Mouse (Mus musculus) intestine, postnatal 0 days (tissue): ENCODE data around the gene Rpl41. TPM values are rescaled to one million over a fixed set of nuclear protein-coding genes. Genes with fewer than 3 reads are reported as not detected.

Source experiments
- ATAC-seq: fragments of 200-750 bp; cut with Nextera tagmentation; 2 replicates; pipeline ENCODE4 v1.8.0; 2017; ENCODE audit warnings: mild to moderate bottlenecking, moderate TSS enrichment, moderate library complexity
- H3K27ac ChIP-seq: fragments of 300-500 bp; sonication (generic); 2 replicates; pipeline ENCODE4 v1.5.1; 2014; ENCODE audit warnings: mild to moderate bottlenecking, low read depth, low read length, moderate library complexity
- H3K27me3 ChIP-seq: fragments of 300-500 bp; sonication (generic); replicated peaks from 2 replicates; pipeline ENCODE4 v1.6.1; 2014; ENCODE audit warnings: low read length, mixed read lengths; ENCODE audit not compliant: control insufficient read depth, insufficient read depth
- H3K36me3 ChIP-seq: fragments of 300-500 bp; sonication (generic); 2 replicates; pipeline ENCODE4 v1.6.1; 2014; ENCODE audit warnings: mild to moderate bottlenecking, moderate library complexity; ENCODE audit not compliant: control insufficient read depth, insufficient read depth
- H3K4me1 ChIP-seq: fragments of 300-500 bp; sonication (generic); replicated peaks from 2 replicates; pipeline ENCODE4 v1.6.1; 2014; ENCODE audit warnings: antibody characterized with exemption, low read length, mixed read lengths; ENCODE audit not compliant: control insufficient read depth, insufficient read depth
- H3K4me2 ChIP-seq: fragments of 300-500 bp; sonication (generic); replicated peaks from 2 replicates; pipeline ENCODE4 v1.6.1; 2014; ENCODE audit warnings: low read depth, mild to moderate bottlenecking, moderate library complexity
- H3K4me3 ChIP-seq: fragments of 300-500 bp; sonication (generic); 2 replicates; pipeline ENCODE4 v1.5.1; 2014; ENCODE audit warnings: low read depth, low read length
- H3K9ac ChIP-seq: fragments of 300-500 bp; sonication (generic); 2 replicates; pipeline ENCODE4 v1.6.1; 2014; ENCODE audit warnings: mild to moderate bottlenecking, low read depth, low read length
- H3K9me3 ChIP-seq: fragments of 300-500 bp; sonication (generic); 2 replicates; pipeline ENCODE4 v1.6.1; 2016; ENCODE audit warnings: mixed run types; ENCODE audit not compliant: control insufficient read depth
- CTCF ChIP-seq: sonication (generic); IDR thresholded peaks from 2 replicates; pipeline ENCODE4 v1.5.1; 2016; ENCODE audit warnings: low read depth, mild to moderate bottlenecking, control low read depth, antibody characterized with exemption, moderate library complexity
- WGBS: fragments of 180-500 bp; shearing (Covaris S2); extraction: QIAGEN DNeasy Blood & Tissue Kit; methylation state at CpG from one replicate; pipeline ENCODE4 v1.1.7; 2014; 5-methylcytosine and 5-hydroxymethylcytosine counted together
- polyA plus RNA-seq: library from polyadenylated mRNA; unstranded; fragments of >200 nt; fragmentation: Nextera tagmentation; extraction: Ambion mirVana; gene quantifications from 2 replicates; pipeline ENCODE4 v1.2.1, GENCODE M21; 2015

Rpl41 gene
- polyA plus RNA-seq, 1 experiment from 2014 or later: 2,428 TPM

GRCm38 (mm10) chr10:128547361-128548032 lies 1.6 kb downstream of the Rpl41 start, which contains the start of gene Zc3h10:
Gene Zc3h10, minus strand, starts transcription at chr10:128547774.
- TF ChIP-seq CTCF: peak; percentile 82
- Histone ChIP-seq H3K9ac (peak within 1 kb of the TSS; percentile 88), H3K27me3 (no peaks in the 10 kb centered on the region), H3K4me3 (peak within 1 kb of the TSS; percentile 77), H3K4me1 (no peaks in the 10 kb centered on the region), H3K9me3 (no peaks in the 10 kb centered on the region), H3K4me2 (peak within 1 kb of the TSS; percentile 88), H3K27ac (peak within 1 kb of the TSS; percentile 89), H3K36me3 (peaks cover 31% of the 10 kb centered on the region)
- peak; percentile 86 for ATAC-seq
- under 1% methylated on average over 39 of the region's 50 CpGs for WGBS

GRCm38 (mm10) chr10:128546787-128547186 lies 2.3 kb downstream of the Rpl41 start:
- H3K4me3 ChIP-seq: peak overlapping the region; percentile 77
- H3K4me1 ChIP-seq: no peaks in the 10 kb centered on the region
- H3K9me3 ChIP-seq: no peaks in the 10 kb centered on the region
- peak overlapping the region; percentile 88 for H3K4me2 ChIP-seq
- peak overlapping the region; percentile 88 for H3K27ac ChIP-seq
- H3K27me3 ChIP-seq: no peaks in the 10 kb centered on the region
- TF ChIP-seq CTCF: no peak
- WGBS: 13% methylated on average over 7 of the region's 7 CpGs
- peaks cover 35% of the 10 kb centered on the region for H3K36me3 ChIP-seq
- ATAC-seq: no peak
- H3K9ac ChIP-seq: peak overlapping the region; percentile 62

DNA sequence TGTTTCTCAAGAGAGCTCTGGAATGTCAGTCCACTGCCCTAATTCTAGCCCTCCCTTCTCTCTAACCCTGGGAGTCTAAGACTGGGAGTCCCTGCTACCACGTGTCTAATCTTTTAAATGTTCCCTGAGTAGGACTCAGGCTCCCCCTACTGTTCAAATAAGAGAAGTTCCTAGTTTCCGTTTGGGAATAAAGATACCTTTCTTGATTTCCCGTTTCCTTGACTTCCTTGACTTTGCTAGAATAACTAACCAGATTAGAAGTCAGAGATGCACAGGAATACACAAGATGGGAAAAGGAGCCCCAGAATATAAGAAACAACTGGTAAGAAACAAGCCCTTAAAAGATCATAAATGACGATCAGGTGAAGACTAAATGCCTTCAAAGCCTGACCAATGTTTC lies 2.7 kb downstream of the Rpl41 start:
- peaks cover 36% of the 10 kb centered on the region for H3K36me3 ChIP-seq
- WGBS: 8% methylated on average over 4 of the region's 4 CpGs
- peak overlapping the region; percentile 88; the same call in 1 of the 2 replicates for H3K27ac ChIP-seq
- H3K4me1 ChIP-seq: no peaks in the 10 kb centered on the region
- ATAC-seq: no peak
- no peaks in the 10 kb centered on the region for H3K27me3 ChIP-seq
- peak overlapping the region; percentile 88 for H3K4me2 ChIP-seq
- no peaks in the 10 kb centered on the region for H3K9me3 ChIP-seq
- H3K9ac ChIP-seq: peak overlapping the region; percentile 31; the same call in 1 of the 2 replicates
- H3K4me3 ChIP-seq: peak overlapping the region; percentile 77
- TF ChIP-seq CTCF: peak; percentile 87

- no peak for TF ChIP-seq CTCF
- Histone ChIP-seq H3K4me1 (no peaks in the 10 kb centered on the region), H3K9me3 (no peaks in the 10 kb centered on the region), H3K27me3 (no peaks in the 10 kb centered on the region), H3K4me2 (no peak overlapping the region), H3K36me3 (peaks cover 39% of the 10 kb centered on the region), H3K9ac (no peak overlapping the region), H3K4me3 (no peak overlapping the region), H3K27ac (no peak overlapping the region)
- WGBS: 87% methylated on average over 3 of the region's 3 CpGs
- no peak for ATAC-seq
Measured at GRCm38 (mm10) chr10:128545570-128545898, 3.6 kb downstream of the Rpl41 start.

- peaks cover 39% of the 10 kb centered on the region for H3K36me3 ChIP-seq
- WGBS: 93% methylated on average over 37 of the region's 37 CpGs
- no peak overlapping the region for H3K4me2 ChIP-seq
- ATAC-seq: no peak
- no peaks in the 10 kb centered on the region for H3K27me3 ChIP-seq
- H3K27ac ChIP-seq: no peak overlapping the region
- no peaks in the 10 kb centered on the region for H3K4me1 ChIP-seq
- H3K4me3 ChIP-seq: no peak overlapping the region
- H3K9me3 ChIP-seq: no peaks in the 10 kb centered on the region
- TF ChIP-seq CTCF: no peak
- H3K9ac ChIP-seq: no peak overlapping the region
Measured at GRCm38 (mm10) chr10:128544674-128545569, 4.2 kb downstream of the Rpl41 start.

DNA sequence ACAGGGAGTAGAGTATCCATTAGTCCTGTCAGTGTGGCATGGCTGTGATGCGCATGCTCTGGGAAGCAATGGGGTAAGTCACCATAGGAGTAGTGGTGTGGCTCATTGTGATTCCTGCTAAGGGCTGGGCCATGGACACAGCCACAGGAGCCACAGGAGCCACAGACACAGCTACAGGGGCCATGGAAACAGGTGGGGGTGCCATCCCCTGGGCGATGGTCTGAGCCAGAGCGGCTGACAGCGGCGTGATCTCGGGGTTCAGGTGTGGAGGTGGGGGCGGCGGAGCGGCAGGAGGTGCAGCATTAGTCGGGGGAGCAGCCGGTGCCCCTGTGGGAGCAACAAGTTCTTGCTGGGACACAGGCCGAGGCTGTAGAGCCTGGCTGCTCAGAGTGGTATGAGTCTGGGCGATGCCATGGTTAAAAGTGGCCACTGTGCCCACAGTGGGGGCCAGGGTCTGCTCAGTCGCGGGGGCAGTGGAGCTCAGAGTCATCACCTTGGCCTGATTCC lies 4.9 kb downstream of the Rpl41 start:
- Histone ChIP-seq H3K9me3 (no peaks in the 10 kb centered on the region), H3K4me2 (no peak overlapping the region), H3K36me3 (peaks cover 39% of the 10 kb centered on the region), H3K27ac (peak overlapping the region; percentile 35; the same call in 1 of the 2 replicates), H3K4me1 (no peaks in the 10 kb centered on the region), H3K9ac (no peak overlapping the region), H3K27me3 (no peaks in the 10 kb centered on the region), H3K4me3 (no peak overlapping the region)
- TF ChIP-seq CTCF: no peak
- WGBS: 95% methylated on average over 15 of the region's 15 CpGs
- no peak for ATAC-seq
